ENCODE assay signal across 8 mouse cellular contexts in genomic region chr16:58408487-58409281, GRCm38 (mm10). TPM values are rescaled to one million over a fixed set of nuclear protein-coding genes. Genes with fewer than 3 reads are reported as not detected.
DNase-seq lines count a peak whose midpoint lies in the region; ATAC-seq and TF ChIP-seq lines count a peak whose summit lies in the region.

No protein-coding gene starts in this region.

- H3K9me3 ChIP-seq in embryonic facial prominence, embryonic 11.5 days (replicated peaks; ENCODE audit: control insufficient read depth, low read length): no peaks in the 10 kb centered on the region
- no peaks in the 10 kb centered on the region for H3K9me3 ChIP-seq in kidney, embryonic 16.5 days (ENCODE audit: low read length)
- H3K9me3 ChIP-seq in liver, postnatal 0 days (ENCODE audit: low read length): no peaks in the 10 kb centered on the region
- no peaks in the 10 kb centered on the region for H3K9me3 ChIP-seq in neural tube, embryonic 11.5 days (ENCODE audit: control insufficient read depth, low read length)

- H3K27ac ChIP-seq in embryonic facial prominence, embryonic 11.5 days (replicated peaks; ENCODE audit: low read depth, low read length): peak overlapping the region; percentile 59; the same call in 1 of the 2 replicates
- H3K27ac ChIP-seq in kidney, embryonic 16.5 days (ENCODE audit: low read length): peak overlapping the region; percentile 79
- peak overlapping the region; percentile 41 for H3K27ac ChIP-seq in liver, postnatal 0 days (ENCODE audit: low read depth)
- peak overlapping the region; percentile 85 for H3K27ac ChIP-seq in neural tube, embryonic 11.5 days (ENCODE audit: low read depth, low read length)
- H3K27ac ChIP-seq in thymus, adult 2 months (ENCODE audit: control insufficient read depth, insufficient read depth, low read length): no peak overlapping the region

- TF ChIP-seq EP300 in liver, postnatal 0 days (IDR thresholded peaks at IDR 0.05; ENCODE audit: low read depth): no peak

- H3K4me2 ChIP-seq in embryonic facial prominence, embryonic 11.5 days (ENCODE audit: low read depth, low read length): peak overlapping the region; percentile 49
- peak overlapping the region; percentile 89 for H3K4me2 ChIP-seq in kidney, embryonic 16.5 days (replicated peaks; ENCODE audit: low read depth, low read length)
- peak overlapping the region; percentile 98 for H3K4me2 ChIP-seq in liver, postnatal 0 days (ENCODE audit: low read depth, low read length)
- H3K4me2 ChIP-seq in neural tube, embryonic 11.5 days (ENCODE audit: low read depth): peak overlapping the region; percentile 76

- no peak for TF ChIP-seq POLR2A in thymus, adult 2 months (IDR thresholded peaks at IDR 0.05; ENCODE audit: control insufficient read depth, extremely low read depth, insufficient read depth, low read length, poor library complexity)

- peak; percentile 55 for ATAC-seq in embryonic facial prominence, embryonic 11.5 days (replicated peaks; ENCODE audit: insufficient number of reproducible peaks, low FRiP score, low TSS enrichment, low read depth)
- ATAC-seq in kidney, embryonic 16.5 days (ENCODE audit: low FRiP score, low TSS enrichment): peak; percentile 68
- peak; percentile 57 for ATAC-seq in liver, postnatal 0 days
- peak; percentile 72 for ATAC-seq in neural tube, embryonic 11.5 days (ENCODE audit: insufficient read depth, low FRiP score, low TSS enrichment)

- DNase-seq in CD4-positive helper T cell, adult 2 months (ENCODE audit: low read depth, low spot score): peak; percentile 35
- peak; percentile 60 for DNase-seq in adipocyte (ENCODE audit: low spot score)
- peak; percentile 44 for DNase-seq in embryonic facial prominence, embryonic 11.5 days (ENCODE audit: low spot score)
- DNase-seq in heart, adult 8-10 months (ENCODE audit: low spot score): peak; percentile 19
- DNase-seq in liver, postnatal 0 days: peak; percentile 36
- peak; percentile 56 for DNase-seq in neural tube, embryonic 11.5 days (ENCODE audit: low spot score)
- DNase-seq in thymus, adult 2 months: peak; percentile 5

- H3K4me1 ChIP-seq in embryonic facial prominence, embryonic 11.5 days (ENCODE audit: control insufficient read depth, insufficient read depth, low read length): no peaks in the 10 kb centered on the region
- peaks cover 21% of the 10 kb centered on the region for H3K4me1 ChIP-seq in kidney, embryonic 16.5 days (ENCODE audit: insufficient read depth, low read length)
- peaks cover 4% of the 10 kb centered on the region; the same call in 1 of the 2 replicates for H3K4me1 ChIP-seq in liver, postnatal 0 days (ENCODE audit: insufficient read depth)
- H3K4me1 ChIP-seq in neural tube, embryonic 11.5 days (ENCODE audit: control insufficient read depth, insufficient read depth, low read length): peaks cover 11% of the 10 kb centered on the region; the same call in 1 of the 2 replicates
- peaks cover 5% of the 10 kb centered on the region for H3K4me1 ChIP-seq in thymus, adult 2 months (replicated peaks; ENCODE audit: control insufficient read depth, insufficient read depth, low read length)

- H3K36me3 ChIP-seq in embryonic facial prominence, embryonic 11.5 days (replicated peaks; ENCODE audit: control insufficient read depth, insufficient read depth, low read depth, low read length): no peaks in the 10 kb centered on the region
- H3K36me3 ChIP-seq in kidney, embryonic 16.5 days (ENCODE audit: insufficient read depth, low read length): no peaks in the 10 kb centered on the region
- no peaks in the 10 kb centered on the region for H3K36me3 ChIP-seq in liver, postnatal 0 days (replicated peaks; ENCODE audit: insufficient read depth, low read length)
- H3K36me3 ChIP-seq in neural tube, embryonic 11.5 days (ENCODE audit: control insufficient read depth, insufficient read depth, low read length): no peaks in the 10 kb centered on the region
- no peaks in the 10 kb centered on the region for H3K36me3 ChIP-seq in thymus, adult 2 months (ENCODE audit: control insufficient read depth, insufficient read depth, low read length)

- peak overlapping the region; percentile 91 for H3K9ac ChIP-seq in embryonic facial prominence, embryonic 11.5 days (replicated peaks; ENCODE audit: low read length)
- peak overlapping the region; percentile 76 for H3K9ac ChIP-seq in kidney, embryonic 16.5 days (replicated peaks; ENCODE audit: low read length)
- peak overlapping the region; percentile 72 for H3K9ac ChIP-seq in liver, postnatal 0 days (replicated peaks)
- H3K9ac ChIP-seq in neural tube, embryonic 11.5 days (ENCODE audit: low read length): peak overlapping the region; percentile 87

- H3K4me3 ChIP-seq in embryonic facial prominence, embryonic 11.5 days (ENCODE audit: low read depth, low read length): peak overlapping the region; percentile 87
- peak overlapping the region; percentile 92 for H3K4me3 ChIP-seq in kidney, embryonic 16.5 days (ENCODE audit: low read length)
- H3K4me3 ChIP-seq in liver, postnatal 0 days (ENCODE audit: low read depth, low read length): peak overlapping the region; percentile 62
- H3K4me3 ChIP-seq in neural tube, embryonic 11.5 days (ENCODE audit: low read depth, low read length): peak overlapping the region; percentile 93
- peak overlapping the region; percentile 46 for H3K4me3 ChIP-seq in thymus, adult 2 months (ENCODE audit: control insufficient read depth, insufficient read depth, low read length)

- WGBS in embryonic facial prominence, embryonic 11.5 days: 0% methylated on average over 25 of the region's 89 CpGs
- WGBS in kidney, embryonic 16.5 days: under 1% methylated on average over 43 of the region's 89 CpGs
- WGBS in liver, postnatal 0 days (ENCODE audit: insufficient replicate concordance): 0% methylated on average over 56 of the region's 89 CpGs
- under 1% methylated on average over 28 of the region's 89 CpGs for WGBS in neural tube, embryonic 11.5 days
- 8% methylated on average over 89 of the region's 89 CpGs for WGBS in thymus, adult 2 months

- no peaks in the 10 kb centered on the region for H3K27me3 ChIP-seq in embryonic facial prominence, embryonic 11.5 days (ENCODE audit: control insufficient read depth, insufficient read depth, low read length)
- H3K27me3 ChIP-seq in kidney, embryonic 16.5 days (ENCODE audit: insufficient read depth, low read length): no peaks in the 10 kb centered on the region
- peaks cover 16% of the 10 kb centered on the region for H3K27me3 ChIP-seq in liver, postnatal 0 days (ENCODE audit: insufficient read depth, low read length)
- no peaks in the 10 kb centered on the region for H3K27me3 ChIP-seq in neural tube, embryonic 11.5 days (ENCODE audit: control insufficient read depth, insufficient read depth, low read length)
- H3K27me3 ChIP-seq in thymus, adult 2 months (ENCODE audit: control insufficient read depth, insufficient read depth, low read length): peaks cover 6% of the 10 kb centered on the region

- no peak for TF ChIP-seq CTCF in liver, postnatal 0 days (IDR thresholded peaks at IDR 0.05; ENCODE audit: low read depth)
- TF ChIP-seq CTCF in thymus, adult 2 months (IDR thresholded peaks at IDR 0.05; ENCODE audit: borderline replicate concordance, control insufficient read depth, extremely low read depth, insufficient read depth, low read length, poor library complexity): no peak

RNA-seq across cellular contexts. Expression of gene Dcbld2, which starts 0.4 kb away (rescaled TPM):
- polyA plus RNA-seq in embryonic facial prominence, embryonic 11.5 days (2014; fragmentation: Nextera tagmentation; extraction: Ambion mirVana): 10.1 and 15.3 TPM in 2 replicates
- 10 to 100 TPM; 13.2 to 14.4 (median 14.1) TPM for total RNA-seq in heart, adult 8-10 months (2022)
- polyA plus RNA-seq in kidney, embryonic 16.5 days (2015; fragmentation: Nextera tagmentation; extraction: Ambion mirVana): 4.1 and 5.3 TPM in 2 replicates
- 0.31 and 0.64 TPM in 2 replicates for polyA plus RNA-seq in liver, postnatal 0 days (2015; fragmentation: Nextera tagmentation; extraction: Ambion mirVana)
- 18.8 and 19.2 TPM in 2 replicates for polyA plus RNA-seq in neural tube, embryonic 11.5 days (2014; fragmentation: Nextera tagmentation; extraction: Ambion mirVana)
- polyA plus RNA-seq in thymus, adult 2 months (2012; rRNA removed): 2.8 and 3.4 TPM in 2 replicates

Comparison
In these comparisons a context has a peak if more than half of its experiments do, and no peak if none do; other contexts are left out.
1. DNase-seq: peak in every context shown above with its lines; median percentile 60 in adipocyte; 56 in neural tube, embryonic 11.5 days; 44 in embryonic facial prominence, embryonic 11.5 days; 36 in liver, postnatal 0 days; 35 in CD4-positive helper T cell, adult 2 months; 19 in heart, adult 8-10 months; 5 in thymus, adult 2 months.